12 mouse cellular contexts compared by ENCODE assay signal in genomic region chr7:143428814-143429499, GRCm38 (mm10). TPM values are rescaled to one million over a fixed set of nuclear protein-coding genes. Genes with fewer than 3 reads are reported as not detected.
DNase-seq lines count a peak whose midpoint lies in the region; ATAC-seq lines count a peak whose summit lies in the region.
"Had no signal": no experiment of that assay in that cellular context is flagged by ENCODE, and none has a peak within 500 bp of the region (broad histone marks: within the 10 kb centered on the region; RNA-seq: fewer than 3 reads in every experiment).

No protein-coding gene starts in this region.

- H3K27me3 ChIP-seq in neural tube, embryonic 11.5 days (ENCODE audit: control insufficient read depth, insufficient read depth, low read length), result 0 out of 2 replicates have a peak, but pooled peaks cover 2% of the 10 kb centered on the region
- peaks cover 11% of the 10 kb centered on the region for H3K27me3 ChIP-seq in hindbrain, embryonic 12.5 days
- H3K27me3 ChIP-seq in neural tube, embryonic 13.5 days, result no peaks in the 10 kb centered on the region; the same call in 1 of the 2 replicates
- H3K27me3 ChIP-seq: hindbrain, embryonic 15.5 days; limb, embryonic 13.5 days had no signal

- no peak overlapping the region for H3K4me3 ChIP-seq in neural tube, embryonic 11.5 days (ENCODE audit: low read depth, low read length)
- H3K4me3 ChIP-seq in hindbrain, embryonic 12.5 days, result no peak overlapping the region
- H3K4me3 ChIP-seq in neural tube, embryonic 13.5 days, result no peak overlapping the region
- H3K4me3 ChIP-seq: hindbrain, embryonic 15.5 days; limb, embryonic 13.5 days had no signal

- no peaks in the 10 kb centered on the region for H3K36me3 ChIP-seq in neural tube, embryonic 11.5 days (ENCODE audit: control insufficient read depth, insufficient read depth, low read length)
- H3K36me3 ChIP-seq in hindbrain, embryonic 12.5 days, result no peaks in the 10 kb centered on the region
- H3K36me3 ChIP-seq in neural tube, embryonic 13.5 days, result no peaks in the 10 kb centered on the region
- H3K36me3 ChIP-seq: hindbrain, embryonic 15.5 days; limb, embryonic 13.5 days had no signal

- peak overlapping the region; percentile 79; the same call in 1 of the 2 replicates for H3K27ac ChIP-seq in neural tube, embryonic 11.5 days (ENCODE audit: low read depth, low read length)
- peak overlapping the region; percentile 53; the same call in 1 of the 2 replicates for H3K27ac ChIP-seq in hindbrain, embryonic 12.5 days
- H3K27ac ChIP-seq in neural tube, embryonic 13.5 days (replicated peaks), result peak overlapping the region; percentile 30
- H3K27ac ChIP-seq: hindbrain, embryonic 15.5 days; limb, embryonic 13.5 days had no signal

- no peaks in the 10 kb centered on the region for H3K9me3 ChIP-seq in neural tube, embryonic 11.5 days (ENCODE audit: control insufficient read depth, low read length)
- no peaks in the 10 kb centered on the region for H3K9me3 ChIP-seq in hindbrain, embryonic 12.5 days (replicated peaks)
- no peaks in the 10 kb centered on the region for H3K9me3 ChIP-seq in neural tube, embryonic 13.5 days
- H3K9me3 ChIP-seq: hindbrain, embryonic 15.5 days; limb, embryonic 13.5 days had no signal

- H3K9ac ChIP-seq in neural tube, embryonic 11.5 days (ENCODE audit: low read length), result peak overlapping the region; percentile 41
- H3K9ac ChIP-seq in hindbrain, embryonic 12.5 days, result no peak overlapping the region
- H3K9ac ChIP-seq in neural tube, embryonic 13.5 days, result peak overlapping the region; percentile 35; the same call in 1 of the 2 replicates
- H3K9ac ChIP-seq: hindbrain, embryonic 15.5 days had no signal

- ATAC-seq in neural tube, embryonic 11.5 days (ENCODE audit: insufficient read depth, low FRiP score, low TSS enrichment), result peak; percentile 31
- ATAC-seq in hindbrain, embryonic 12.5 days (ENCODE audit: low FRiP score), result peak; percentile 26; the same call in 1 of the 2 replicates
- ATAC-seq in neural tube, embryonic 13.5 days (ENCODE audit: low read depth), result peak; percentile 13; the same call in 1 of the 2 replicates
- ATAC-seq in erythroblast, adult 5-6 weeks (replicated peaks; ENCODE audit: low FRiP score, poor library complexity, severe bottlenecking), result no peak

- peaks cover 11% of the 10 kb centered on the region for H3K4me1 ChIP-seq in neural tube, embryonic 11.5 days (ENCODE audit: control insufficient read depth, insufficient read depth, low read length)
- H3K4me1 ChIP-seq in hindbrain, embryonic 12.5 days, result peaks cover 33% of the 10 kb centered on the region
- peaks cover 31% of the 10 kb centered on the region for H3K4me1 ChIP-seq in neural tube, embryonic 13.5 days (replicated peaks)

- peak; percentile 61 for DNase-seq in cerebellum, adult 9-11 months
- no peak for DNase-seq in cerebellum, postnatal 36 days
- DNase-seq in neural tube, embryonic 11.5 days (ENCODE audit: low spot score), result peak; percentile 60
- DNase-seq in neural tube, embryonic 10.5 days (ENCODE audit: extremely low spot score, low spot score), result no peak
- no peak for DNase-seq in urinary bladder, postnatal 4 days (ENCODE audit: low spot score in 2 of 2)
- DNase-seq: adrenal gland, adult 2 months; thymus, postnatal 36 days had no signal

- 29% methylated on average over 2 of the region's 2 CpGs for WGBS in neural tube, embryonic 11.5 days
- 20% methylated on average over 2 of the region's 2 CpGs for whole genome bisulfite sequencing in hindbrain, embryonic 12.5 days
- WGBS in neural tube, embryonic 13.5 days, result 17% methylated on average over 2 of the region's 2 CpGs

- no peak overlapping the region for H3K4me2 ChIP-seq in neural tube, embryonic 11.5 days (ENCODE audit: low read depth)
- no peak overlapping the region for H3K4me2 ChIP-seq in hindbrain, embryonic 12.5 days (replicated peaks)
- H3K4me2 ChIP-seq in neural tube, embryonic 13.5 days, result no peak overlapping the region
- H3K4me2 ChIP-seq: hindbrain, embryonic 15.5 days; limb, embryonic 13.5 days had no signal

RNA-seq across cellular contexts. Expression of gene Cdkn1c, which starts 31.9 kb away (rescaled TPM):
- 1,204 and 1,311 TPM in 2 replicates for polyA plus RNA-seq in neural tube, embryonic 11.5 days (2014; fragmentation: Nextera tagmentation; extraction: Ambion mirVana)
- polyA plus RNA-seq in hindbrain, embryonic 12.5 days (2016; fragmentation: Nextera tagmentation; extraction: Ambion mirVana), result 1,001 and 1,276 TPM in 2 replicates
- polyA plus RNA-seq in neural tube, embryonic 13.5 days (2015; fragmentation: Nextera tagmentation; extraction: Ambion mirVana), result 464 and 633 TPM in 2 replicates
- total RNA-seq in erythroblast, adult 5-6 weeks (2015; ENCODE audit: low replicate concordance), result not detected in 2 replicates
- total RNA-seq in erythroblast, adult 5-6 weeks (2017; ENCODE audit: low replicate concordance), result 0.09 TPM in 1 of 2 replicates, not detected in the other

RNA-seq across cellular contexts. Expression of gene Slc22a18, which starts 44.6 kb away (rescaled TPM):
- polyA plus RNA-seq in neural tube, embryonic 11.5 days (2014; fragmentation: Nextera tagmentation; extraction: Ambion mirVana), result 0.64 TPM in 1 of 2 replicates, not detected in the other
- 0.63 and 0.72 TPM in 2 replicates for polyA plus RNA-seq in hindbrain, embryonic 12.5 days (2016; fragmentation: Nextera tagmentation; extraction: Ambion mirVana)
- polyA plus RNA-seq in neural tube, embryonic 13.5 days (2015; fragmentation: Nextera tagmentation; extraction: Ambion mirVana), result 0.28 and 0.29 TPM in 2 replicates
- total RNA-seq in erythroblast, adult 5-6 weeks (2015; ENCODE audit: low replicate concordance), result not detected in 2 replicates
- not detected in 2 replicates for total RNA-seq in erythroblast, adult 5-6 weeks (2017; ENCODE audit: low replicate concordance)

Comparison
In these comparisons a context has a peak if more than half of its experiments do, and no peak if none do; other contexts are left out.
1. DNase-seq: peak in cerebellum, adult 9-11 months (single experiment) and neural tube, embryonic 11.5 days (single experiment); none in cerebellum, postnatal 36 days (0 of 2), neural tube, embryonic 10.5 days (single experiment) and urinary bladder, postnatal 4 days (0 of 2).
2. Peak in every context shown above with its lines, with median percentiles within 50 percentile points of each other: H3K27ac ChIP-seq.